Mouse (Mus musculus) spleen, adult 18-20 months (tissue): ENCODE results near the gene E2f3.

ENCODE experiments used
- DNase-seq, 2 experiments: peaks; one replicate each; pipeline ENCODE4 v3.0.0; 2022; ENCODE audit warnings: mixed read lengths in 2 of 2

The E2f3 gene

GRCm38 (mm10) chr13:29977358-29977757 is 8.5 kb downstream of the E2f3 start:
- no peak for DNase-seq

- DNase-seq = no peak
Observed at GRCm38 (mm10) chr13:29974066-29974465, 11.8 kb downstream of the E2f3 start.

- no peak for DNase-seq
Observed at GRCm38 (mm10) chr13:29973610-29974009, 12.3 kb downstream of the E2f3 start.

GRCm38 (mm10) chr13:29970333-29970732 is 15.5 kb downstream of the E2f3 start:
- DNase-seq = no peak

- DNase-seq = no peak
Observed at GRCm38 (mm10) chr13:29968636-29969035, 17.2 kb downstream of the E2f3 start.

- DNase-seq = no peak
Observed at GRCm38 (mm10) chr13:29967367-29967766, 18.5 kb downstream of the E2f3 start.

- no peak for DNase-seq
Observed at GRCm38 (mm10) chr13:29966966-29967365, 18.9 kb downstream of the E2f3 start.

GRCm38 (mm10) chr13:29964087-29964486 is 21.8 kb downstream of the E2f3 start:
- no peak for DNase-seq

GRCm38 (mm10) chr13:29960416-29960815 is 25.4 kb downstream of the E2f3 start:
- DNase-seq = no peak

GRCm38 (mm10) chr13:29957731-29958254 is 28.1 kb downstream of the E2f3 start:
- no peak for DNase-seq

- no peak for DNase-seq
Observed at GRCm38 (mm10) chr13:29956821-29957421, 28.9 kb downstream of the E2f3 start.

GRCm38 (mm10) chr13:29955296-29955695 is 30.6 kb downstream of the E2f3 start:
- no peak for DNase-seq

GRCm38 (mm10) chr13:29954741-29955140 is 31.1 kb downstream of the E2f3 start:
- DNase-seq = no peak

- DNase-seq = no peak
Observed at GRCm38 (mm10) chr13:29953417-29954045, 32.3 kb downstream of the E2f3 start.

GRCm38 (mm10) chr13:29946045-29946444 is 39.8 kb downstream of the E2f3 start:
- no peak for DNase-seq

GRCm38 (mm10) chr13:29944915-29945570 is 40.8 kb downstream of the E2f3 start:
- no peak for DNase-seq

- no peak for DNase-seq
Observed at GRCm38 (mm10) chr13:29944493-29944892, 41.4 kb downstream of the E2f3 start.

GRCm38 (mm10) chr13:29943541-29944039 is 42.3 kb downstream of the E2f3 start:
- DNase-seq = no peak

- DNase-seq = no peak
Observed at GRCm38 (mm10) chr13:29940071-29940470, 45.8 kb downstream of the E2f3 start.

- DNase-seq = no peak
Observed at GRCm38 (mm10) chr13:29939399-29939798, 46.5 kb downstream of the E2f3 start.

- no peak for DNase-seq
Observed at GRCm38 (mm10) chr13:29938776-29939175, 47.1 kb downstream of the E2f3 start.

- no peak for DNase-seq
Observed at GRCm38 (mm10) chr13:29926168-29926567, 59.7 kb downstream of the E2f3 start.

- no peak for DNase-seq
Observed at GRCm38 (mm10) chr13:29919841-29920240, 66.0 kb downstream of the E2f3 start.

GRCm38 (mm10) chr13:29916561-29916960 is 69.3 kb downstream of the E2f3 start:
- DNase-seq = no peak
